In the genomic region with DNA sequence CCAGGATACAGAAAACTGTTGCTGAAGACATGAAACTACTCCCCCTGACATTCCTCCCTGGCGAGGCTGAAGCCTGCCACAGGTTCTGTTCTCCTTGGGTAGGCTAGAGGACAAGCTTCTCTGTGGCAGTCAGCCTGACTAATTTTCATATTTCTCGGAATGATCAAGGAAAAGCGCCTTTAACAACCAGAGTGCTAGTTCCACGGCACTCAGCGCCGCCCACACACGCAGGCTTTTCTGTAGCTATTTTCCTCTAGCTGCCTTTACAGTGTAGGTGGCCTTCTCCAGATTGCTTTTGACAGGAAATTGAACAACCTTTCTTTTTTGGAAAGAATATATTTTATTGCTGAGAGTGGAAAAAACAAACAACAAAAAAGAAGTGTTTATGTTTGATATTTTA, we compare ENCODE assay signal across 14 mouse cellular contexts.
DNase-seq lines count a peak whose midpoint lies in the region; ATAC-seq and TF ChIP-seq lines count a peak whose summit lies in the region.
"Had no signal": no experiment of that assay in that cellular context is flagged by ENCODE, and none has a peak within 500 bp of the region (broad histone marks: within the 10 kb centered on the region; RNA-seq: fewer than 3 reads in every experiment).

No protein-coding gene starts in this region.

- H3K27ac ChIP-seq in gastrocnemius, adult 2 months, result peak overlapping the region; percentile 20; the same call in 1 of the 2 replicates
- H3K27ac ChIP-seq in forebrain, postnatal 0 days (ENCODE audit: low read depth, low read length), result no peak overlapping the region
- no peak overlapping the region for H3K27ac ChIP-seq in hindbrain, embryonic 12.5 days
- H3K27ac ChIP-seq: embryonic facial prominence, embryonic 13.5 days; kidney, postnatal 0 days had no signal

- no peak overlapping the region for H3K9ac ChIP-seq in forebrain, postnatal 0 days
- no peak overlapping the region for H3K9ac ChIP-seq in hindbrain, embryonic 12.5 days
- H3K9ac ChIP-seq: embryonic facial prominence, embryonic 13.5 days; liver, embryonic 12.5 days had no signal

- no peaks in the 10 kb centered on the region for H3K27me3 ChIP-seq in forebrain, postnatal 0 days (ENCODE audit: insufficient read depth, low read length)
- H3K27me3 ChIP-seq in hindbrain, embryonic 12.5 days, result no peaks in the 10 kb centered on the region
- H3K27me3 ChIP-seq: embryonic facial prominence, embryonic 13.5 days; liver, embryonic 12.5 days had no signal

- peaks cover 5% of the 10 kb centered on the region; the same call in 1 of the 2 replicates for H3K36me3 ChIP-seq in forebrain, postnatal 0 days (ENCODE audit: insufficient read depth)
- H3K36me3 ChIP-seq in hindbrain, embryonic 12.5 days, result no peaks in the 10 kb centered on the region
- H3K36me3 ChIP-seq: embryonic facial prominence, embryonic 13.5 days had no signal

- no peak for TF ChIP-seq CTCF in gastrocnemius, adult 2 months (IDR thresholded peaks at IDR 0.05)
- TF ChIP-seq CTCF in forebrain, postnatal 0 days (IDR thresholded peaks at IDR 0.05; ENCODE audit: low read depth), result no peak

- no peaks in the 10 kb centered on the region for H3K4me1 ChIP-seq in forebrain, postnatal 0 days (ENCODE audit: insufficient read depth)
- H3K4me1 ChIP-seq in hindbrain, embryonic 12.5 days, result peaks cover 24% of the 10 kb centered on the region

- no peak overlapping the region for H3K4me2 ChIP-seq in forebrain, postnatal 0 days (ENCODE audit: low read depth)
- H3K4me2 ChIP-seq in hindbrain, embryonic 12.5 days (replicated peaks), result no peak overlapping the region
- H3K4me2 ChIP-seq: embryonic facial prominence, embryonic 13.5 days had no signal

- ATAC-seq in forebrain, postnatal 0 days, result no peak
- no peak for ATAC-seq in hindbrain, embryonic 12.5 days (ENCODE audit: low FRiP score)
- ATAC-seq: liver, embryonic 12.5 days had no signal

- no peak for DNase-seq in gastrocnemius, adult 2 months
- DNase-seq in gastrocnemius, postnatal 4 days (ENCODE audit: low spot score in 2 of 2), result no peak
- peak; percentile 32 for DNase-seq in CD4-positive helper T cell, adult 2 months (ENCODE audit: low read depth, low spot score)
- peak; percentile 36 to 52 for DNase-seq in frontal cortex, postnatal 25 days (ENCODE audit: low spot score in 2 of 2)
- peak; percentile 34 to 81 for DNase-seq in left cerebral cortex, adult 8-10 months (ENCODE audit: low spot score in 2 of 2)
- no peak for DNase-seq in forebrain, postnatal 0 days
- DNase-seq in testis, postnatal 10 days (ENCODE audit: low spot score), result no peak
- DNase-seq: adrenal gland, adult 2 months; cerebellum, adult 18-20 months had no signal

- H3K4me3 ChIP-seq in gastrocnemius, adult 2 months, result no peak overlapping the region
- H3K4me3 ChIP-seq in forebrain, postnatal 0 days (ENCODE audit: low read depth, low read length), result no peak overlapping the region
- no peak overlapping the region for H3K4me3 ChIP-seq in hindbrain, embryonic 12.5 days
- H3K4me3 ChIP-seq: embryonic facial prominence, embryonic 13.5 days; hindbrain, embryonic 10.5 days; liver, embryonic 12.5 days had no signal

- WGBS in forebrain, postnatal 0 days, result 64% methylated on average over 7 of the region's 7 CpGs
- WGBS in hindbrain, embryonic 12.5 days, result 82% methylated on average over 7 of the region's 7 CpGs

- intact Hi-C loops in gastrocnemius, adult 2 months (cut with DNase I), result no loop called here

- no peaks in the 10 kb centered on the region for H3K9me3 ChIP-seq in forebrain, postnatal 0 days (ENCODE audit: low read length)
- no peaks in the 10 kb centered on the region for H3K9me3 ChIP-seq in hindbrain, embryonic 12.5 days (replicated peaks)
- H3K9me3 ChIP-seq: embryonic facial prominence, embryonic 13.5 days; hindbrain, embryonic 10.5 days; liver, embryonic 12.5 days had no signal

Comparison
In these comparisons a context has a peak if more than half of its experiments do, and no peak if none do; other contexts are left out.
1. DNase-seq: peak in CD4-positive helper T cell, adult 2 months (single experiment), frontal cortex, postnatal 25 days (2 of 2) and left cerebral cortex, adult 8-10 months (2 of 2); none in gastrocnemius, adult 2 months (single experiment), gastrocnemius, postnatal 4 days (0 of 2), forebrain, postnatal 0 days (single experiment) and testis, postnatal 10 days (single experiment).